Mouse (Mus musculus): ENCODE measurements around the gene Lrp10. TPM values are rescaled to one million over a fixed set of nuclear protein-coding genes. Genes with fewer than 3 reads are reported as not detected.

Lrp10 gene
- polyA plus RNA-seq, 1 experiment from 2014 or later = 42.2 TPM

GRCm38 (mm10) chr14:54481402-54481801 lies 17.5 kb downstream of the Lrp10 start:
- H3K27me3 ChIP-seq (replicated peaks) = peaks cover 50% of the 10 kb centered on the region
- no peaks in the 10 kb centered on the region for H3K9me3 ChIP-seq
- 65% methylated on average over 8 of the region's 8 CpGs for WGBS
- H3K4me3 ChIP-seq = no peak overlapping the region
- no peak overlapping the region for H3K4me2 ChIP-seq
- no peak overlapping the region for H3K9ac ChIP-seq
- peaks cover 13% of the 10 kb centered on the region for H3K4me1 ChIP-seq
- ATAC-seq (ENCODE audit: extremely low read depth, insufficient number of reproducible peaks, low FRiP score, low TSS enrichment) = no peak
- no peaks in the 10 kb centered on the region for H3K36me3 ChIP-seq
- no peak overlapping the region for H3K27ac ChIP-seq (replicated peaks)

DNA sequence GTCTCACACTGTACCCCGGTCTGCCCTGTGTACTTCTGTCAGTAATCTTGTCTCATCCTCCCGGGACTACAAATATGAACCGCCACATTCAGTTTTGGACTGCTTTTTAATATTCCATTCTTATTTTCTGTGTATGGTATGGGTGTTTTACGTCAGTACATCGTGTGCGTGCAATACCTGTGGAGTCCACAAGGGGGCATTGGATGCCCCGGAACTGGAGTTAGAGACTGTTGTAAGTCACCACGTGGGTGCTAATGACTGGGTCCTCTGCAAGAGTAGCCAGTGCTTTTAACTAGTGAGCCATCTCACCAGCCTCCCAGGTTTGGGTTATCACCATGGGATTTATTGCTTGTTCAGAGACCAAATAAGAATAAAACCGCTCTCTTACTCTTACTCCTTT lies 18.6 kb downstream of the Lrp10 start:
- Histone ChIP-seq H3K27ac (replicated peaks) (no peak overlapping the region), H3K36me3 (no peaks in the 10 kb centered on the region), H3K4me1 (peaks cover 6% of the 10 kb centered on the region; the same call in 1 of the 2 replicates), H3K9ac (no peak overlapping the region), H3K9me3 (no peaks in the 10 kb centered on the region), H3K4me2 (no peak overlapping the region), H3K27me3 (replicated peaks) (peaks cover 39% of the 10 kb centered on the region), H3K4me3 (no peak overlapping the region)
- no peak for ATAC-seq (ENCODE audit: extremely low read depth, insufficient number of reproducible peaks, low FRiP score, low TSS enrichment)
- 32% methylated on average over 9 of the region's 9 CpGs for WGBS

GRCm38 (mm10) chr14:54485899-54486298 lies 22.0 kb downstream of the Lrp10 start:
- no peak for ATAC-seq (ENCODE audit: extremely low read depth, insufficient number of reproducible peaks, low FRiP score, low TSS enrichment)
- H3K9ac ChIP-seq = no peak overlapping the region
- no peaks in the 10 kb centered on the region for H3K9me3 ChIP-seq
- peaks cover 5% of the 10 kb centered on the region for H3K27me3 ChIP-seq (replicated peaks)
- 81% methylated on average over 7 of the region's 7 CpGs for WGBS
- H3K4me2 ChIP-seq = no peak overlapping the region
- H3K27ac ChIP-seq (replicated peaks) = no peak overlapping the region
- H3K4me1 ChIP-seq = no peaks in the 10 kb centered on the region
- H3K4me3 ChIP-seq = no peak overlapping the region
- H3K36me3 ChIP-seq = no peaks in the 10 kb centered on the region

DNA sequence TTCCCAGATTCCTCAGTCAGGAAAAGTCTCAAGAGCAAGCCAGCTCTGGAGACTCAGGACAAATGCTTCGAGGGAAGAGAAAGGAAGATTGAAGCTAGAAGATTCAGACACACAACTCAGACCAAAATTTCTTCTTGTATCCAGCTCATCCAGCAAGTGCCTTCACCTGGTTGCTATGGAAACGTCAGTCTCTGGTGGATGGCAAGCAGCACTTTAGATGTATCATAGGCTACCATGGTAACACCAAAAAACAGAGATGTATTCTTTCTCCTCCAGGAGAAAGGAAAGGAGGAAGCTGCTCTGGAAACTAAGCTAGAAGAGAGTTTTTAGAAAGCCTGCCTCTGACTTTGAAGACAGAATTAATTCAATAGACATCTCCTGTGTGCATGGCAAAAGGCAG lies 23.8 kb downstream of the Lrp10 start:
- Histone ChIP-seq H3K9ac (no peak overlapping the region), H3K4me1 (no peaks in the 10 kb centered on the region), H3K27ac (replicated peaks) (no peak overlapping the region), H3K27me3 (replicated peaks) (no peaks in the 10 kb centered on the region), H3K9me3 (no peaks in the 10 kb centered on the region), H3K4me3 (no peak overlapping the region), H3K36me3 (no peaks in the 10 kb centered on the region), H3K4me2 (no peak overlapping the region)
- WGBS = 50% methylated on average over 2 of the region's 2 CpGs
- ATAC-seq (ENCODE audit: extremely low read depth, insufficient number of reproducible peaks, low FRiP score, low TSS enrichment) = no peak

- Histone ChIP-seq H3K36me3 (no peaks in the 10 kb centered on the region), H3K27ac (replicated peaks) (no peak overlapping the region), H3K27me3 (replicated peaks) (no peaks in the 10 kb centered on the region), H3K4me1 (no peaks in the 10 kb centered on the region; the same call in 1 of the 2 replicates), H3K4me3 (no peak overlapping the region), H3K9ac (no peak overlapping the region), H3K4me2 (no peak overlapping the region), H3K9me3 (no peaks in the 10 kb centered on the region)
- ATAC-seq (ENCODE audit: extremely low read depth, insufficient number of reproducible peaks, low FRiP score, low TSS enrichment) = no peak
Measured at GRCm38 (mm10) chr14:54488350-54488749, 24.4 kb downstream of the Lrp10 start.

- H3K27me3 ChIP-seq (replicated peaks) = no peaks in the 10 kb centered on the region
- no peak overlapping the region for H3K4me3 ChIP-seq
- no peaks in the 10 kb centered on the region for H3K9me3 ChIP-seq
- no peak overlapping the region for H3K4me2 ChIP-seq
- H3K27ac ChIP-seq (replicated peaks) = no peak overlapping the region
- no peak overlapping the region for H3K9ac ChIP-seq
- no peaks in the 10 kb centered on the region for H3K36me3 ChIP-seq
- 61% methylated on average over 18 of the region's 18 CpGs for WGBS
- ATAC-seq (ENCODE audit: extremely low read depth, insufficient number of reproducible peaks, low FRiP score, low TSS enrichment) = no peak
- H3K4me1 ChIP-seq = peaks cover 3% of the 10 kb centered on the region; the same call in 1 of the 2 replicates
Measured at GRCm38 (mm10) chr14:54492345-54493131, 28.6 kb downstream of the Lrp10 start.

- H3K9me3 ChIP-seq = no peaks in the 10 kb centered on the region
- no peak for ATAC-seq (ENCODE audit: extremely low read depth, insufficient number of reproducible peaks, low FRiP score, low TSS enrichment)
- no peak overlapping the region for H3K9ac ChIP-seq
- no peaks in the 10 kb centered on the region for H3K27me3 ChIP-seq (replicated peaks)
- WGBS = 71% methylated on average over 5 of the region's 5 CpGs
- no peaks in the 10 kb centered on the region for H3K36me3 ChIP-seq
- H3K4me3 ChIP-seq = no peak overlapping the region
- no peak overlapping the region for H3K4me2 ChIP-seq
- peaks cover 3% of the 10 kb centered on the region; the same call in 1 of the 2 replicates for H3K4me1 ChIP-seq
- no peak overlapping the region for H3K27ac ChIP-seq (replicated peaks)
Measured at GRCm38 (mm10) chr14:54493236-54493635, 29.3 kb downstream of the Lrp10 start.

DNA sequence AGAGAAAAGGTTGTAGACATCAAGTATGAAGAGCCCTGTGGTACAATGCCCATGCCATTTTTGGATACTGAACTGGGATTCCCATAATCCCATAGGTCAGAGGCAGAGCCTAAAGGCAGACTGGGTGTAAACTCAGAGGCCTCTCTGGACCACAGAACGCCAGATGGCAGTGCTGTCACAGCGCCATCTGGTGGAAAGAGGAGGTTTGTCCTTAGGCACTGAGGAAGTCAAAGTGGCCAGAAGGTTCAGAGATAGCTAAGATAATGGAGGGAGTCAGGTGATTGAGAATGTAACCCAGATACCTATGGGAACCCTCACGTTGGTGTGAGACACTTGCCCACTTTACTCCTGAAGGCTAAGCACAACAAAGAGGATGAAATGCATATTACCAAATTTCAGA lies 30.3 kb downstream of the Lrp10 start:
- no peak overlapping the region for H3K4me2 ChIP-seq
- no peaks in the 10 kb centered on the region for H3K9me3 ChIP-seq
- ATAC-seq (ENCODE audit: extremely low read depth, insufficient number of reproducible peaks, low FRiP score, low TSS enrichment) = no peak
- H3K27me3 ChIP-seq (replicated peaks) = no peaks in the 10 kb centered on the region
- WGBS = under 1% methylated on average over 3 of the region's 3 CpGs
- no peak overlapping the region for H3K4me3 ChIP-seq
- no peak overlapping the region for H3K9ac ChIP-seq
- peaks cover 3% of the 10 kb centered on the region; the same call in 1 of the 2 replicates for H3K4me1 ChIP-seq
- no peak overlapping the region for H3K27ac ChIP-seq (replicated peaks)
- no peaks in the 10 kb centered on the region for H3K36me3 ChIP-seq

DNA sequence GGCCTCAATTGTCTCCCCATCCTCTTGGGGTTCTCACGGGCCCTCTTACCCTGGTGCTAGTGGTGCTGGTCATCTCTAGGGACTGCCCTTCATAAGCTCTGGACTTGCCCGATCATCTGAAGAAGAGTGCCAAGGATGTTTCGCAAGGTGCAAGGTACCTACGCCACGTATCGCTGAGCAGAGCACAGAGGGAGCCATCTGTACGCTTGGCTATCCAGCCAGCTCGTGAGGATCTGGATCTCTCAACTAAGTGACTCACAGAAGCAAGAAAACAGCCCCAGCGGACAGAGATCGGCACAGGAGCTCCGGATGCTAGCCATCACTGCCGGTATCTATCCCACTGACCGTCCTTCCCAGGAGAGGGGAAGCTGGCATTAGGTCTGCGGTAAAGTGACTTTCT lies 32.8 kb downstream of the Lrp10 start:
- Histone ChIP-seq H3K4me1 (peaks cover 3% of the 10 kb centered on the region; the same call in 1 of the 2 replicates), H3K4me3 (no peak overlapping the region), H3K36me3 (no peaks in the 10 kb centered on the region), H3K9ac (no peak overlapping the region), H3K27ac (replicated peaks) (no peak overlapping the region), H3K9me3 (no peaks in the 10 kb centered on the region), H3K27me3 (replicated peaks) (no peaks in the 10 kb centered on the region), H3K4me2 (no peak overlapping the region)
- 75% methylated on average over 14 of the region's 14 CpGs for WGBS
- ATAC-seq (ENCODE audit: extremely low read depth, insufficient number of reproducible peaks, low FRiP score, low TSS enrichment) = no peak

GRCm38 (mm10) chr14:54499330-54499729 lies 35.4 kb downstream of the Lrp10 start:
- H3K27ac ChIP-seq (replicated peaks) = no peak overlapping the region
- ATAC-seq (ENCODE audit: extremely low read depth, insufficient number of reproducible peaks, low FRiP score, low TSS enrichment) = no peak
- no peaks in the 10 kb centered on the region for H3K27me3 ChIP-seq (replicated peaks)
- H3K36me3 ChIP-seq = no peaks in the 10 kb centered on the region
- no peak overlapping the region for H3K4me2 ChIP-seq
- 65% methylated on average over 2 of the region's 2 CpGs for WGBS
- H3K9me3 ChIP-seq = no peaks in the 10 kb centered on the region
- no peak overlapping the region for H3K9ac ChIP-seq
- H3K4me1 ChIP-seq = no peaks in the 10 kb centered on the region
- no peak overlapping the region for H3K4me3 ChIP-seq

DNA sequence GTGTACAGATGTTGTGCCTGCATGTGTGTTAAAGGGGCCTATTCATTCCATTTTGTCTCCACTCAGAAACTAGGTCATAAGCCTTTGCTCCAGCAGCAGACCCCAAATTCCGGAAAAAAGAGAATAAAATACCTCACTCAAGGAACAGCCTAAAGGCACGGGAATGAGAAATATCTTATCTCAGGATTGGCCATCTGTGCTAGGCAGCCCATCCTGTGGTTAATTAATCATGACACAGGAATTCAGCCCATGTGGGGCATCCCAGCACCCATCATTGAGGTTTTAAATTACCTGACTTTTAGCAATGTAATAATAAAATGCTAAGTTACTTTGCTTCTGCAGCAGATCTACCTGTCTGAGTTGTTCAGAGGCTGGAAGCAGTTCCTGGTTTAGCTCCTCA lies 37.4 kb downstream of the Lrp10 start:
- ATAC-seq (ENCODE audit: extremely low read depth, insufficient number of reproducible peaks, low FRiP score, low TSS enrichment) = no peak
- Histone ChIP-seq H3K36me3 (peaks cover 6% of the 10 kb centered on the region; the same call in 1 of the 2 replicates), H3K4me2 (no peak overlapping the region), H3K4me3 (no peak overlapping the region), H3K27me3 (replicated peaks) (no peaks in the 10 kb centered on the region), H3K9me3 (no peaks in the 10 kb centered on the region), H3K4me1 (no peaks in the 10 kb centered on the region), H3K9ac (no peak overlapping the region), H3K27ac (replicated peaks) (no peak overlapping the region)
- 37% methylated on average over 2 of the region's 2 CpGs for WGBS

- Histone ChIP-seq H3K27ac (replicated peaks) (no peak overlapping the region), H3K9me3 (no peaks in the 10 kb centered on the region), H3K4me2 (no peak overlapping the region), H3K4me3 (no peak overlapping the region), H3K9ac (no peak overlapping the region), H3K4me1 (no peaks in the 10 kb centered on the region), H3K27me3 (replicated peaks) (no peaks in the 10 kb centered on the region), H3K36me3 (peaks cover 23% of the 10 kb centered on the region)
- WGBS = 61% methylated on average over 2 of the region's 2 CpGs
- ATAC-seq (ENCODE audit: extremely low read depth, insufficient number of reproducible peaks, low FRiP score, low TSS enrichment) = no peak
Measured at GRCm38 (mm10) chr14:54503092-54503491, 39.2 kb downstream of the Lrp10 start.

Data from heart, embryonic 13.5 days (tissue).